Mouse (Mus musculus): ENCODE results near the gene Eps15l1.

The Eps15l1 gene

GRCm38 (mm10) chr8:72421362-72422335 is at the start of gene Eps15l1:
Eps15l1 (minus strand) TSS chr8:72421460.
- DNase-seq, result peak; percentile 99

DNA sequence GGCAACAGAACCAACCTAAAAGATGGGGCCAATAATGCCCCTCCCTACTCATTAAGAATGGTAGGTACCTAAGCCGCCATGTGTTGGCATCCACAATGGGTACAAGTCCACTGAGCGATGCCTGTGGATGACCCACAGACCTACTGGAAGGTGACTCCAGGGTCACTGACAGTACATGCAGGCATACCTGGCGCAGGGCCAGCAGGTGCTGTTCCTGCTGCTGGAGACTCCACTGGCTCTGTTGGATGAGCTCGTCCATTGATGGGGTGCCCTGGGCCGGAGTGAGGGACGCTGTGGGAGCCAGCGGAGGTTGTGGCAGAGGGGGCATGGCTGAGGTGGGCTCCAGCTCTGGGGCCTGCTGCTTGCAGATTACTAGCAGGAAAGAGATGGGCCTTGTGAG is 49.4 kb upstream of the Eps15l1 start:
- DNase-seq, result no peak

GRCm38 (mm10) chr8:72469984-72470383 is 48.7 kb upstream of the Eps15l1 start:
- no peak for DNase-seq

DNA sequence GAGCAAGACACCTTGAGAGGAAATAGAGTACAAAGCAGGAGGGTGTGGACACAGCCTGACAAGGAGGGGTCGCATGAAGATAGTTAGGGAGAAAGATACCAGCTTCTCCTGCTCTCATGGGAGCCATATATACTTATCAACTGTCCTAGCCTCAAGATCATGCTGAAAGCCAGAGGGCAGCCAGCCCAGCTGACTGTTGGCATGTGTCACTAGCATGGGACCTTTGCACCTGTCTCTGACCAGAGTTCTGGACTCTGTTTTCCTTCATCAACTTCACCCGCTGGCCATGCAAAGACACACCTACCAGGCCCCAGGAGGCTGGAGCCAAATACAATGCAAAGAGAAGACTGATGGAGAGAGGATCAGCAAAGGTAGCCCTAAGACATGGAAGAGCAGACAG is 48.0 kb upstream of the Eps15l1 start:
- DNase-seq, result no peak

DNA sequence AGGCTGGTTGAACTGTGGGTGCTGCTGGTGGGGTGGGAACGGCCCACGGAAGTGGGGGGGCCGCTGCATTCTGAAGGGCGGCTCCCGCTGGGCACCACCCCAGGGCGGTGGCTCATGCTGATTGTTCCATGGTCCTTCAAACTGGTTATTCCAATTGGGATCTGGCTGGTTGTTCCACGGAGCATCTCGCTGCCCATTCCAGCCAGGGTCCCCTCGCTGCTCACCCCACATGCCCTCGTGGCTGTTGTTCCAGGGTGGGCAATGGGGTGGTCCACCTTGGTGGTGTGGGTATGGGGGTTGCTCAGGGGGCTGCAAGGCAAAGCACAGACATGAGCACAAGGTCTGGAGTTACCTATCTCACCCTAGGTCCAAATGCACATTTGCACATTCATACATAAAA is 43.0 kb upstream of the Eps15l1 start:
- DNase-seq, result no peak

GRCm38 (mm10) chr8:72459881-72460533 is 38.7 kb upstream of the Eps15l1 start:
- no peak for DNase-seq

- no peak for DNase-seq
Measured at GRCm38 (mm10) chr8:72458457-72458856, 37.2 kb upstream of the Eps15l1 start.

DNA sequence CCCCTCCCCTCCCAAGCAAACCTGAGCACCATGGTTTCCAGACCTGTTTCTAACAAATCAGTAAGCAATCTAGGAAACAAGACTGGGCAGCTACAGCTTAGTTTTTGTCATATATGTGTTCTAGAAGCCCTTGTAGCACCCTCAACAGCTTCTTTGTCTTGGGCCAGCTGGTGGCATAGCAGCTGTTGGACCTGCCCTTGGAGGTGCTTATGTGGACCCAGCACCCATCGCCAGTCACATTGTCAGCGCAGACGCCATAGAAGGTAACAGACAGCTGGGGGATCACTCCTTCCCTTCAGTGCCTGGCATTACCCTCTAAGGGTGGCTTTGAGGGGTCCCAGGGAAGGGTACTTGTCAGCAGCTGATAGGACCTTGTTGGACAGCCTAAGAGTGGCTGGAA is 36.5 kb upstream of the Eps15l1 start:
- DNase-seq, result no peak

- DNase-seq, result no peak
Measured at GRCm38 (mm10) chr8:72455317-72455716, 34.1 kb upstream of the Eps15l1 start.

- no peak for DNase-seq
Measured at GRCm38 (mm10) chr8:72453904-72454303, 32.6 kb upstream of the Eps15l1 start.

GRCm38 (mm10) chr8:72451516-72451915 is 30.3 kb upstream of the Eps15l1 start:
- no peak for DNase-seq

- no peak for DNase-seq
Measured at GRCm38 (mm10) chr8:72445071-72445470, 23.8 kb upstream of the Eps15l1 start.

DNA sequence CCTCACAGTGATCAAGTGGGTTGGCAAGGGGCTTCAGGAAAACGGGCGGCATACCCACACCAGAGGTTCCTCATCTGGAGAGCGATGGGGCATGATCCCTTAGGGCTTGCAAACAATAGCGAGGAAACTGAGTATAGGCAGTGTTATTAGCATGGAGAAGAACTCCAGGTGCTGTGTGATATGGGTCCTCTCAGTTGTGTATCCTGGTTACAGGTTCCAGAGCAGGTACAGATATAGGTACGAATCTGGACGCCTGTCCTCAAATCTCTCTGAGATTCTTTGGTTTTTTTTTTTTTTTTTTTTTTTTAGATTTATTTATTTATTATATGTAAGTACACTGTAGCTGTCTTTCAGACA is 22.7 kb upstream of the Eps15l1 start:
- DNase-seq, result no peak

DNA sequence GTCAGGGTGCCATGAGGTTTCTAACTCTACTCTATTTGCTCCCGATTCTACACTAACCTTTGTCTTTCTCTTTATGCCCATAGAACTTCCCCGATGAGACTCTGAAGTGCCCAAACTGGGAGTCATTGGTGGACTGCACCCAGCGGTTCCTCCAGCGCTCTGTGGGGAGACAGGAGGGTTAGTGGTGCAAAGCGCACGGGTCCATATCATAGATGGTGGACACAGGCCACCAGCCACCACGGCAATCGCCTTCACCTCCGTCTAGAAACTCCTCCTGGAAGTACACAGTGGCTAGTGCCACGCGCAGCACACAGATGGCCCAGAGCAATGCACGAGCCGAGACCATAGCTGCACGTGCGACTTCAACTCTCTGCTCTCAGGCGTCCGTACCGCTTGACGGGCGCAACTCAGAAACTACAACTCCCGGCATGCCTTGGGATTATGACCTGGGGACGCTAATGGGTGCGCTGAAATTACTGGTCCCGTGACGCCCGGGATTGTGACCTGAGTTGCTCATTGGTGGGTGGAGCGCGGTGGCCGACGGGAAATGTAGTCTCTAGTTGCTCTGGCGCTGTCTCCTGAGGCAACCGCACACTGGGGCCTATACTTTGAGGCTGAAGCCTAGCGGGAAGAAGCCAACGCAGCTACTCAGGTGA is 22.2 kb upstream of the Eps15l1 start, which contains the start of the genes Calr3 and 1700030K09Rik:
Calr3 (minus strand) TSS at position 533 of the 656 bp plus-strand sequence.
1700030K09Rik (plus strand) TSS at position 543 of the 656 bp plus-strand sequence.
- peak; percentile 99 for DNase-seq

DNA sequence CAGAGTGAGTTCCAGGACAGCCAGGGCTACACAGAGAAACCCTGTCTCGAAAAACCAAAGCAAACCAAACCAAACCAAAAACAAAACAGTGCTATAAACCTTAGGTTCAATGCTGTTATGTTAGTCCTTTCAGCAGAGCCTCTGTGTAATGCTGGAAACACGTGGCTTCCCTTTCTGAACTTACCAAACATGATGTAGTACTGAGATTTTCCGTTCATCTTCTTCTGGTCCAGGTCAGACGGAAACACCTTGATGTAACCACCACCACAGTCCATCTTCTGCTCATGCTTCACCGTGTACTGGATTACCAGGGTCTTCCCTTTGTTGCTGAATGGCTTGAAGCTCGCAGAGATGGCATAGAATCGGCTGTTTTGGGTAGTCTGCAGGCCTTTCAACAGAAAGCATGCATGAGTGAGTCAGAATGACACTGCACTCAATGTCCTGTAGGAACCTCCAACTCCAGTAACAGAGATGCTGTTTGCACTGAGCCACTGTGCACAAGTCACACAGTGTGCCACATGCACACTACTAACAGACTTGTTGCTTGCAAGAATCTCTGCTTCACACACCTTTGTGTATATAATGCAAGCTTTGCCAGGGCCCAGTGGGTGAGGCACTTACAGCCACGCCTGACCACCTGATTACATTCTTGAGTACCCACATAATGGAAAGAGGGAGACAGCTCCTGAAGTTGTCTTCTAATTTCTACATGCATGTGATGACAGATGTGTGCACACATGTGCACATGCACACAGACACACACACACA is 17.2 kb upstream of the Eps15l1 start:
- no peak for DNase-seq

DNA sequence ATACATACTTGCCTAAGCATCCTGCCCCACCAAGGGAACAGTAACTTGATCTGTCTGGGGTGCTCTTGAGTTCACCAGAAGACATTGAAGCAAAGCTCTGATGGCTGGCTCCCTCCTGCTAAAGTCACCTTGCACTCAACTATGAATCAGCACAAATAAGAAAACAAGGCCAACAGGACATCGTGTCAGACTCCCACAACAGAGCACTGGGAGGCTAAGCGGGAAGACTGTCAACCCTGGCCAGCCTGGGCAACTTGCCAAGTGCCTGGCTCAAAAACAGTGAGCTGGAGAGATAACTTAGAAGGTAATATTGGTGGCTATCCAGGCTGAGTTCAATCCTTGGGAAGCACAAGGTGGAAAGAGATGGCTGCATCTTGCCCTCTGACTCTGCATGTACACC is 13.7 kb upstream of the Eps15l1 start:
- DNase-seq, result no peak

- no peak for DNase-seq
Measured at GRCm38 (mm10) chr8:72429676-72430075, 8.4 kb upstream of the Eps15l1 start.

GRCm38 (mm10) chr8:72422926-72423325 is 1.7 kb upstream of the Eps15l1 start:
- DNase-seq, result no peak

DNA sequence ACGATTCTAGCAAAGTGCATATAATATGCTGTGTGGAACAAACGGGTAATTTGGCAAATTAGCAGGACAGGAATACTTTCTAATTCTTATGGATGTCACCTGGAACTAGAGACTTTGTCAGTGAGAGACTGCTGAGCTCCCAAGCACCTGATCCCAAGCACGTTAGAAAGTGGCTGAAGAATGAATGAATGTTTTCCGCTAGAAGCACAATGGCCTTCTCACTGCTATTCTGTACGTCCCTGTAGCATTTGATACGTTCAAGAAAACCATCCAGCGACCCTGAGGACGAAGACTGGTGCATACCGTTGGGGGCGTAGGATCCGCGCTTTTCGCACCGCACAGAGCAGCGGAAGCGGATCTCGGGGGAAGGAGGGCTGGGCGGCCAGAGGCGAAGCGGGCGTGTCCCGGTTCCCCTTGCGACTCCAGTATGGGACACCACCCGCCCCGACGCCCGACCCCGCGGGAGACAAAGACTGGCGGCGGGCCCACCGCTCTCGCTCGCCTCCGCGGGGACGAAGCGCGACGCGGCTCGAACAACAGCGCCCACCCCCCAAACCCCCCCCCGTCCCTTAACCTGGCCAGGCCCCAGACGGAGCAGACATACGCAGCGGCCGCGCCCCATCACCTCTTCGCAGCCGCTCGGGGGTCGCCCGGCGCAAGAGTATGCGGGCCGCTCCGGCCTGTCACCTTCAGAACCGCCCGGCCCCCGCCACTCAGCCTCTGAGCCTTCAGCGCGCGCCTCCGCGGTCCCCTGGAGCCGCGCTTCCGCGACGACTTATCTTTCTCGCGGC is 494 bp downstream of the Eps15l1 start:
- DNase-seq, result no peak

DNA sequence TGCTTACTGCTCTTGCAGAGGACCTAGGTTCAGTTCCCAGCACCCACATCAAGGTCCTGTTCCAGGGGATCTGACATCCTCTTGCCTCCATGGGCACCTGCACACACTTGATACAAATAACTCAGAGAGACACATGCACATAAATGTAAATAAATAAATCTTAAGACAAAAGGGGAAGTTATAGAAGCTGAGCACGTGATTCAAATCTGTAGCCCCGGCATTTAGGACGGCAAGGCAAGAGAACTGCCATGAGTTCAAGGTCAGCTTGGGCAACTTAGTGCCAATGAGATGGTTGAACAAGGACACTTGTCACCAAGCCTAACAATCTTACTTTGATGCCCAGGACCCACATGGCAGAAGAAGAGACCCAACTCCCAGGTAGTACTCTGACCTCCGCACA is 3.2 kb downstream of the Eps15l1 start:
- no peak for DNase-seq

- DNase-seq, result no peak
Measured at GRCm38 (mm10) chr8:72415252-72415651, 6.0 kb downstream of the Eps15l1 start.

- no peak for DNase-seq
Measured at GRCm38 (mm10) chr8:72413839-72414238, 7.4 kb downstream of the Eps15l1 start.

Data from layer of hippocampus, adult 9-11 months (tissue).